Mouse (Mus musculus) spleen, embryonic (tissue): ENCODE data around the gene Sap25.

Source experiments
- CTCF ChIA-PET: fragments of 350-600 bp; sonication (Branson Sonifier 250); formaldehyde crosslinking; loops from one replicate; lab custom pipeline; 2022; lab: Charles Lee

The Sap25 gene

GRCm38 (mm10) chr5:137623937-137624530, 17.1 kb upstream of the Sap25 start:
- CTCF ChIA-PET, result no interaction called here

- CTCF ChIA-PET, result interaction anchor here (0.5 to 1.2 kb wide), 3 partner anchors 26 to 1665 kb away, joined by 3 to 5 read pairs (median 3); no protein-coding TSS in a partner anchor
These were observed 13.1 kb upstream of the Sap25 start for GRCm38 (mm10) chr5:137627991-137628390.

- CTCF ChIA-PET, result interaction anchor here (0.5 to 0.6 kb wide), 2 partner anchors 111 to 1665 kb away, joined by 3 to 5 read pairs; no protein-coding TSS in a partner anchor
These were observed 12.4 kb upstream of the Sap25 start, which contains the start of the genes Fbxo24, Lrch4 and Gm20605 for GRCm38 (mm10) chr5:137628498-137629305. Gene Fbxo24 (minus strand): TSS chr5:137629002. Gene Lrch4 (plus strand): TSS chr5:137629121. Gene Gm20605 (plus strand): TSS chr5:137629175.

- CTCF ChIA-PET, result no interaction called here
These were observed 11.8 kb upstream of the Sap25 start for GRCm38 (mm10) chr5:137629306-137629721.

- CTCF ChIA-PET, result no interaction called here
These were observed 11.1 kb upstream of the Sap25 start for GRCm38 (mm10) chr5:137629906-137630545.

- CTCF ChIA-PET, result interaction anchor here (0.6 kb wide), 1 partner anchor 1759 kb away, joined by 12 read pairs; no protein-coding TSS in a partner anchor
These were observed 10.5 kb upstream of the Sap25 start for GRCm38 (mm10) chr5:137630602-137631001.

- CTCF ChIA-PET, result interaction anchor here (0.6 to 0.8 kb wide), 2 partner anchors 21 to 1760 kb away, joined by 4 to 12 read pairs; no protein-coding TSS in a partner anchor
These were observed 10.0 kb upstream of the Sap25 start for GRCm38 (mm10) chr5:137631171-137631570.

- CTCF ChIA-PET, result interaction anchor here (0.8 kb wide), 1 partner anchor 20 kb away, joined by 4 read pairs; no protein-coding TSS in a partner anchor
These were observed 9.5 kb upstream of the Sap25 start for GRCm38 (mm10) chr5:137631591-137631990.

- CTCF ChIA-PET, result no interaction called here
These were observed 7.6 kb upstream of the Sap25 start for GRCm38 (mm10) chr5:137633397-137634084.

GRCm38 (mm10) chr5:137639472-137639871, 1.7 kb upstream of the Sap25 start:
- CTCF ChIA-PET, result no interaction called here

GRCm38 (mm10) chr5:137642886-137643285, 1.8 kb downstream of the Sap25 start:
- CTCF ChIA-PET, result interaction anchor here (1.1 kb wide), 1 partner anchor 9 kb away, joined by 5 read pairs; no protein-coding TSS in a partner anchor

GRCm38 (mm10) chr5:137644484-137644883, 3.4 kb downstream of the Sap25 start:
- CTCF ChIA-PET, result interaction anchor here (0.5 to 0.6 kb wide), 2 partner anchors 104 to 143 kb away, joined by 3 read pairs; partner anchors contain the start of gene Mepce

GRCm38 (mm10) chr5:137645091-137645651, 4.0 kb downstream of the Sap25 start:
- CTCF ChIA-PET, result interaction anchor here (0.5 to 0.6 kb wide), 2 partner anchors 104 to 142 kb away, joined by 3 read pairs; partner anchors contain the start of gene Mepce

GRCm38 (mm10) chr5:137645652-137646091, 4.5 kb downstream of the Sap25 start, which contains the start of gene Irs3:
Gene Irs3 (minus strand): TSS chr5:137645714.
- CTCF ChIA-PET, result no interaction called here

GRCm38 (mm10) chr5:137647827-137648601, 6.9 kb downstream of the Sap25 start:
- CTCF ChIA-PET, result interaction anchor here (0.7 kb wide), 1 partner anchor 119 kb away, joined by 14 read pairs; no protein-coding TSS in a partner anchor

- CTCF ChIA-PET, result interaction anchor here (0.6 to 1.1 kb wide), 3 partner anchors 38 to 140 kb away, joined by 3 to 8 read pairs (median 4); no protein-coding TSS in a partner anchor
These were observed 8.1 kb downstream of the Sap25 start for GRCm38 (mm10) chr5:137649251-137649650.

GRCm38 (mm10) chr5:137649669-137650571, 8.8 kb downstream of the Sap25 start:
- CTCF ChIA-PET, result interaction anchor here (0.5 to 1.1 kb wide), 3 partner anchors 38 to 580 kb away, joined by 4 to 8 read pairs (median 4); no protein-coding TSS in a partner anchor

GRCm38 (mm10) chr5:137652474-137652873, 11.3 kb downstream of the Sap25 start:
- CTCF ChIA-PET, result interaction anchor here (0.6 to 1.6 kb wide), 6 partner anchors 9 to 107 kb away, joined by 3 to 5 read pairs (median 4); partner anchors contain the start of gene Tfr2
